Mouse (Mus musculus) telencephalon, adult 2 months (tissue): ENCODE data around the gene Vpreb3.
"Not testable (repeated sequence)": the region's sequence is repeated elsewhere in the genome, so short reads cannot be mapped to it uniquely, and the experiment has no call there.

Experiments used
- DNase-seq: peaks from one replicate; pipeline ENCODE4 v3.0.0-alpha.2; 2011; ENCODE audit warnings: low read depth, low spot score

Gene Vpreb3

DNA sequence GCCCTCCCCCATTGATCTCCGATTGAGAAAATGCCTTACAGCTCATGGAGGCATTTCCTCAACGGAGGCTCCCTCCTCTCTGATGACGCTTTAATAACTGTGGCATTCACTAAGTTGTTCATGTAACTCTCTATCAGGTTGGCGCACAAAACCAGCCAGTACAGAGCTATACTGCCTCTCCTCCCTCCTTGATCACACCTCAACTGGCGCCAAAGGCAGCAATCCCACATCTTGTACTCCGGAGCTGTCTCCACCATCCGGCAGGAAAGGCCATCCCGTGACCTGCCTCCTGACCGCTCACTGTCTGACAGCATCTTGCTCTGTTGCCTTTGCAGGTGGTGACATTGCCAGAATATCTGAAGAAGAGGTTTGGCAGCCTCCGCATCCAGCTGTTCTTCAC lies 31.0 kb downstream of the Vpreb3 start:
- no peak for DNase-seq

DNA sequence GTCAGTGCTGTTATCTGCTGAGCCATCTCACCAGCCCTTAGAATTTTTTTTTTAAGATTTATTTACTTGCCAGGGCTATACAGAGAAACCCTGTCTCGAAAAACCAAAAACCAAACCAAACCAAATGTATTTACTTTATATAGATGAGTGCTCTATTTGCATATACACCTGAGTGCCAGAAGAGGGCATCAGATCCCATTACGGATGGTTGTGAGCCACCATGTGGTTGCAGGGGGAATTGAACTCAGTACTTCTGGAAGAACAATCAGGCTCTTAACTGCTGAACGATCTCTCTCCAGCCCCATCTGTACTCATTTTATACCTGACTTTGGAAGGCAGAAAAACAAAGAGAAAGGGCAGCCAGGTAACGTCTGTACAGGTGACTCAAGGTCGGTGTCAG lies 32.4 kb downstream of the Vpreb3 start:
- DNase-seq = no peak

- DNase-seq = no peak
These were observed 35.4 kb downstream of the Vpreb3 start for GRCm38 (mm10) chr10:75978119-75978834.

DNA sequence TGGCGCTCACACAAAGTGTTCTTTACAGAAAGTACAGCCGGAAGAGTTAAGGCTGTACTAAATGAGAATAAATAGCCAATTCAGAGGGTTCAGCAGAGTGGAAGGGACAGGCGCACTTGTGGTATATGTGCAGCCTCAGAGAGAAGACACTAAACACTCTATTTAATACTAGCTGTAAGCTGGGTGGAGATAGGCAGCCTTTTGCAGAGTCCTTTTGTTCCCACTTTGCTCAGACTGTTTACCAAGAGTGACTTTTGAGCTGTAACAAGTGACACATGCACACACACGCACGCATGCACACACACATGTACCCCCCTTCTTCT lies 35.9 kb downstream of the Vpreb3 start:
- no peak for DNase-seq

GRCm38 (mm10) chr10:75979432-75979831 lies 36.6 kb downstream of the Vpreb3 start:
- peak; percentile 18 for DNase-seq

GRCm38 (mm10) chr10:75990430-75991042 lies 47.7 kb downstream of the Vpreb3 start:
- no peak for DNase-seq

- no peak for DNase-seq
These were observed 50.9 kb downstream of the Vpreb3 start for GRCm38 (mm10) chr10:75993616-75994240.

- DNase-seq = not testable (repeated sequence)
These were observed 51.8 kb downstream of the Vpreb3 start for GRCm38 (mm10) chr10:75994531-75995210.

GRCm38 (mm10) chr10:75995463-75995862 lies 52.6 kb downstream of the Vpreb3 start:
- DNase-seq = no peak

- DNase-seq = no peak
These were observed 53.5 kb downstream of the Vpreb3 start for GRCm38 (mm10) chr10:75996315-75996714.
